Mouse (Mus musculus) forebrain, embryonic 15.5 days (tissue): Measurements from ENCODE around the gene Haus3. TPM values are rescaled to one million over a fixed set of nuclear protein-coding genes. Genes with fewer than 3 reads are reported as not detected.

Experiments
- ATAC-seq: fragments of 200-750 bp; cut with Nextera tagmentation; replicated peaks from 2 replicates; pipeline ENCODE4 v1.8.0; 2017; ENCODE audit warnings: mild to moderate bottlenecking, moderate TSS enrichment, moderate library complexity
- H3K27ac ChIP-seq: fragments of 300-500 bp; sonication (generic); replicated peaks from 2 replicates; pipeline ENCODE4 v1.5.1; 2015; ENCODE audit warnings: mild to moderate bottlenecking, inconsistent platforms
- H3K27me3 ChIP-seq: fragments of 300-500 bp; sonication (generic); 2 replicates; pipeline ENCODE4 v1.6.1; 2015; ENCODE audit warnings: inconsistent platforms
- H3K36me3 ChIP-seq: fragments of 300-500 bp; sonication (generic); 2 replicates; pipeline ENCODE4 v1.6.1; 2015; ENCODE audit warnings: mild to moderate bottlenecking, inconsistent platforms
- H3K4me1 ChIP-seq: fragments of 300-500 bp; sonication (generic); 2 replicates; pipeline ENCODE4 v1.6.1; 2015; ENCODE audit warnings: inconsistent platforms
- H3K4me2 ChIP-seq: fragments of 300-500 bp; sonication (generic); replicated peaks from 2 replicates; pipeline ENCODE4 v1.6.1; 2015; ENCODE audit warnings: mild to moderate bottlenecking, inconsistent platforms
- H3K4me3 ChIP-seq: fragments of 300-500 bp; sonication (generic); 2 replicates; pipeline ENCODE4 v1.5.1; 2015; ENCODE audit warnings: mild to moderate bottlenecking, inconsistent platforms
- H3K9ac ChIP-seq: fragments of 300-500 bp; sonication (generic); replicated peaks from 2 replicates; pipeline ENCODE4 v1.6.1; 2015; ENCODE audit warnings: mild to moderate bottlenecking, inconsistent platforms
- H3K9me3 ChIP-seq: fragments of 300-500 bp; sonication (generic); 2 replicates; pipeline ENCODE4 v1.6.1; 2016; ENCODE audit warnings: inconsistent platforms
- WGBS: fragments of 180-500 bp; shearing (Covaris S2); methylation state at CpG from one replicate; pipeline ENCODE4 v1.1.7; 2015; ENCODE audit warnings: mixed read lengths; 5-methylcytosine and 5-hydroxymethylcytosine counted together
- polyA plus RNA-seq: library from polyadenylated mRNA; unstranded; fragments of >200 nt; fragmentation: Nextera tagmentation; extraction: Ambion mirVana; gene quantifications from 2 replicates; pipeline ENCODE4 v1.2.1, GENCODE M21; 2015

Gene Haus3
- polyA plus RNA-seq, 1 experiment from 2014 or later: 20.9 TPM

DNA sequence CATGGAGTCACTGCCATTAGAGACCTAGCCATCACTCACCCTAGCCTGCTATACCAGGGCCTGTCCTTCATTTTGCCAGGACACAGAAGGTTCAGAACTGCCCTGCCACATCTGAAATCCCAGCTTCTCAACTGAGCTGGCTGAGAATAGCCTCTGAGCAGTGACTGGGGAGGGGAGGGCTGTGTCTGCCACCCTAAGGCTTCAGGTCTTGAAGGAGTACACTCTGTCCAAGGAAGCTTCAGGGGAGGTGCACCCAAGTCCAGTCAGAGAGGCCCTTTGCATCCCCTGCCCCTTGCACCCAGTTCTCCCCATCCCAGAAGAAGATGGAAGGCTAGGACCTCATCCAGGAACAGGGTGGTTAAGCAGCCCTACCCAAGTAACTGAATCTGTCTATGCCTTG lies 16.5 kb upstream of the Haus3 start:
- H3K27ac ChIP-seq: no peak overlapping the region
- no peak for ATAC-seq
- H3K4me1 ChIP-seq: peaks cover 46% of the 10 kb centered on the region
- peak overlapping the region; percentile 95 for H3K4me3 ChIP-seq
- H3K9me3 ChIP-seq: no peaks in the 10 kb centered on the region
- H3K4me2 ChIP-seq: peak overlapping the region; percentile 94
- H3K36me3 ChIP-seq: peaks cover 7% of the 10 kb centered on the region; the same call in 1 of the 2 replicates
- peaks cover 5% of the 10 kb centered on the region; the same call in 1 of the 2 replicates for H3K27me3 ChIP-seq
- H3K9ac ChIP-seq: peak overlapping the region; percentile 77

DNA sequence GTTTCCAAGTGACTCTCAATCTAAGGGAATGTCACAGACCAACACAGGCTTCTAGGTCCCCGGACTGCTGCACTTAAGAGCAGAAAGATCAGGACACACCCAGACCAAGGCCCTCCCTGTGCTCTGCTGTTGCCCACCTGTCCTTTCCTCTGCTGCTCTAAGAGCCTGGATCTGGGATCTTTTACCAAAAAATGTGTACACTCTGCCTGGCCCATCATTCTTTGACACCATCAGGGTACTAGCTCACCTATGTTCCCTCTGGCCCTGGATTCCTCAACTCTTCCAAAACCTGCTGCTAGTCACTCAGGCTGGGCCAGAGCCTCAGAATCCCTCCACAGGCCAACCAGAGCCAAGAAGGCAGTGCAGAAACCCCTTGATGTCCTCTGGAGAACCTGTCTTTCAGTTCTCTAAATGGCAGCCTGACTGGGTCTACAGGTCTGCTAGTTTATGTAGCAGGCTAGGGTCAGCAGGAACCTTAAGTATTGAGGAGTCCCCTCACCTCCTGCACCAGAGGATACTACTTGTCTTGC lies 15.8 kb upstream of the Haus3 start:
- no peaks in the 10 kb centered on the region for H3K9me3 ChIP-seq
- H3K27ac ChIP-seq: no peak overlapping the region
- ATAC-seq: no peak
- 100% methylated on average over 1 of the region's 1 CpGs for WGBS
- H3K4me1 ChIP-seq: peaks cover 46% of the 10 kb centered on the region
- no peak overlapping the region for H3K4me3 ChIP-seq
- H3K27me3 ChIP-seq: peaks cover 5% of the 10 kb centered on the region; the same call in 1 of the 2 replicates
- H3K36me3 ChIP-seq: peaks cover 10% of the 10 kb centered on the region; the same call in 1 of the 2 replicates
- H3K4me2 ChIP-seq: peak overlapping the region; percentile 94
- no peak overlapping the region for H3K9ac ChIP-seq

DNA sequence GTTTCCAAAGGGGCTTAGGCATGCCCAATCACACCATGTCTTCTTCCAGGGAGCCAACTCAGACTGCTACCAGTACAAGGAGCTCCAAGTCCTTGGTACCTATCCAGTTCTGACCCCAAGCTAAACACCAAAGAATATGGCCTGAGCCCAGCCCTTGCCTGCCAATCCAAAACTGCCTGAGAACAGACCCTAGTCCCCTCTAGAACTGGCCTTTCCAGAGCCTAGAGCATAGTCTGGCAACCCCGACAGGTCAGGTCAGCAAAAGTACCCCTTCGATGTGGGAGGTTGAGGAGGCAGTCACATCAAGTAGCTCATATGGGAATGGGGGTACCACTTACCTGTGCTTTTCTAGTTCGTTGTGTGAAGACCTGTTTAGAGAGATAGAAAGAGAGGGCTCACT lies 14.6 kb upstream of the Haus3 start:
- H3K27me3 ChIP-seq: no peaks in the 10 kb centered on the region
- no peak overlapping the region for H3K4me2 ChIP-seq
- H3K4me3 ChIP-seq: no peak overlapping the region
- peaks cover 46% of the 10 kb centered on the region for H3K4me1 ChIP-seq
- ATAC-seq: no peak
- 86% methylated on average over 3 of the region's 3 CpGs for WGBS
- no peak overlapping the region for H3K9ac ChIP-seq
- H3K36me3 ChIP-seq: peaks cover 11% of the 10 kb centered on the region; the same call in 1 of the 2 replicates
- H3K9me3 ChIP-seq: no peaks in the 10 kb centered on the region
- H3K27ac ChIP-seq: no peak overlapping the region

DNA sequence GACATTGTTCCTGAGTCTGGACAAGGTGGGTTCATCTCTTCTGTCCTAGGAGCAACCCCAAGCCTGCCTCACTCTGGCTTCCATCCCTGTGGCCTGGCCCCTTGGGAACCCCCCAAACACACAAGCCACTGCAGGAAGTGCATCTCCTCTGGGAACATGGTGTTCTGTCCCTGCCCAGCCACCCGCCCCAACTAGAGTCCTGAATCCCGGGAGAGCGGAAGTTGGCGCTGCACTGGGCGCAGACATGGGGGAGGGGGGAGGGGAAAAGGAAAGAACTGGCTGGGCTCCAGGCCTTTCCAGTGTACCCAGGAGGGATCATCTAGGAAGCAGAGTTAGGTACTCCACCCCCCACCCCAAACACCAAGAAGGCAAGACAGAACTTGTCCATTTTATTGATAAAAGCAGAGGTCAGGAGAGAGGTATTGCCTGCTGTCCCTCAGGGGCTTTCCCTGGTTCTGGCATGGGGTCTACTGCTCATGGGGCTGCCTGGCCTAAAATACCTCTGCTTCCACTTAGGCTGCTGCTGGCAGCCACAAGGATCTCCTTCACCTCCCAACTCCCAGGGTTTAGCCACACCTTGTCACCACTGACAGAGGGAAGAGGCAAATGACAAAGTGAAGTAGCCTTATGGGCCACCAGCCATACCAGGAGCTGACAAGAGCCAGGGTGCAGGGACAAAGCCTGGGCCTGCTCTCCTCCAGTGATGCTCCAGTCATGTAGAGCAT lies 14.0 kb upstream of the Haus3 start:
- Histone ChIP-seq H3K36me3 (peaks cover 15% of the 10 kb centered on the region; the same call in 1 of the 2 replicates), H3K4me2 (no peak overlapping the region), H3K4me3 (no peak overlapping the region), H3K27ac (no peak overlapping the region), H3K4me1 (peaks cover 42% of the 10 kb centered on the region), H3K9me3 (no peaks in the 10 kb centered on the region), H3K9ac (no peak overlapping the region), H3K27me3 (no peaks in the 10 kb centered on the region)
- ATAC-seq: no peak
- 72% methylated on average over 5 of the region's 5 CpGs for WGBS

DNA sequence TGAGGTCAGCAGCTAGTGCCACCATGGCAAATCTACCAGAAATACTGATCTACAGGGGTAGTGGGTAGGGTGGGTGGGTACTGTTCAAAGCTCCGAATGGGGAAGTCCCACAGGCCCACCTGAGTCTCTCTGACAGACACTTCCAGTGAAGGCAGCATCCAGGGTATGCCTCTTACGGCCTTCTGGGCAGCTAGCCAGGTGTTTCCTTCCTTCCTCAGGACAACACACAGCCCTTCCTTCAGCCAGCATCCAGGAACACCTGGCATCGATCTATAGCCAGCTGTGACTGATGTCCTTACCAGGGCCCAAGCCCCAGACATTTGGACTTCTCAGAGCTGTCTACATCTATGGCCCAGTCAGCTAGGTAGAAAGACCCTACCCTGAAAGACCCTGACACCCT lies 13.2 kb upstream of the Haus3 start:
- no peaks in the 10 kb centered on the region for H3K9me3 ChIP-seq
- no peak overlapping the region for H3K4me3 ChIP-seq
- no peak overlapping the region for H3K9ac ChIP-seq
- WGBS: 65% methylated on average over 3 of the region's 3 CpGs
- no peak overlapping the region for H3K27ac ChIP-seq
- H3K27me3 ChIP-seq: no peaks in the 10 kb centered on the region
- no peak overlapping the region for H3K4me2 ChIP-seq
- peaks cover 23% of the 10 kb centered on the region for H3K36me3 ChIP-seq
- H3K4me1 ChIP-seq: peaks cover 37% of the 10 kb centered on the region
- ATAC-seq: no peak

DNA sequence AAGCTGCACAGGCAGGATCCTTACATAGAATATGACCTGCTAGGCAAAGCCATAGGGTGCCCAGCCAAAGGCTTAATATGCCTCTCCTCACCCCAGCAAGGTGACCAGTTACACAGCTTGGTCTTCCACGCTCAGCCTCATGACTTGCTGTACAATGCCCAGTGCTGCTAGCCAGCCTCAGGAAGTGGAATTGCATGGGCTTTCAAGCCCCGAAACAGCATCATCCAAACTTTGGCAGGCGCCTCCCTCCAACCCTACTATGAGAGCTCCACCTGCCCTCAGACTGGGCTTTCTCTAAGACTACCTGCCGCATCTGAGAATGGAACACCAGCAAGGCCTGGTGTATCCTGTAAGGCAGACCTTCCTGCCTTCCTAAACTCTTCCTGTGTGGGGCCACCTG lies 8.5 kb upstream of the Haus3 start:
- Histone ChIP-seq H3K4me3 (no peak overlapping the region), H3K36me3 (peaks cover 63% of the 10 kb centered on the region), H3K4me1 (no peaks in the 10 kb centered on the region), H3K27me3 (no peaks in the 10 kb centered on the region), H3K27ac (no peak overlapping the region), H3K9me3 (no peaks in the 10 kb centered on the region), H3K4me2 (no peak overlapping the region), H3K9ac (no peak overlapping the region)
- WGBS: 89% methylated on average over 4 of the region's 4 CpGs
- ATAC-seq: no peak

DNA sequence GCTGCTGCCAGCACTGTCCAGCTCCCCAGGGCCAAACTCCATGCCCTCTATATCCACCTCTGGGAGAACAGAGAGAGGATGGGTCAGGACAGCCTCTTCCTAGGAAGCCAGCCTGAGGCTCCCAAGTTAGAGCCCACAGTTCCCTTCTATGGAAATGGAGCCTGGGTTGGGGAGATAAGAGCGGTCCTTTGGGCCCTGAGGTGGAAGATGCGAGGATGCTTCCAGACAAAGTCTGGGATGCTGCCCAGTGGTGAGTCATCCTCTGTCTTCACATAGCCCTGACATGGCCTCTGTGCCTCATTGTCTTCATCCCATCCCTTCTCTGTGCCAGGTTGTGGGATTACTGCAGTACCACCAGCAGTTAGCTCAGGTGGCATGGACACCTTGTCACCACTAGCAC lies 7.8 kb upstream of the Haus3 start:
- Histone ChIP-seq H3K4me1 (no peaks in the 10 kb centered on the region), H3K27me3 (no peaks in the 10 kb centered on the region), H3K9ac (no peak overlapping the region), H3K4me2 (no peak overlapping the region), H3K4me3 (no peak overlapping the region), H3K9me3 (no peaks in the 10 kb centered on the region), H3K27ac (no peak overlapping the region), H3K36me3 (peaks cover 65% of the 10 kb centered on the region)
- WGBS: 94% methylated on average over 2 of the region's 2 CpGs
- ATAC-seq: no peak

DNA sequence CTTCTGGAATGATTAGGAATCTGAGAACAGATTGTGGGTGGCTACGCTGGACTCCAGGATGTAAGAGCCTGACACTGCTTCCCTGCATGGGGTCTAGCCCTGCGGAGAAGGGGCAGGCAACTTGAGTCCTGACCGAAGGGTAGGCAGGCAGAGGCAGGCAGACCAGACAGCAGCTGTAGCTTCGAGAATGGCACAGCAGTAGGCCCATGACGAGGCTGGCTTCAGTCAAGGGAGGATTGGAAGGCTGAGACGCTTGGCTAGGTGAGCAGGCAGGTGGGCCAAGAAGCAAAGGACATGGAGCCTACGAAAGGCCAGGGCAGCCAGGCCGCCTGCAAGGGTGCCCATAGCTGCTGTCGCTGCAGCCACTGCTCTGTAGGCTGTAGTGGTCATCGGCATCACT lies 7.4 kb upstream of the Haus3 start:
- Histone ChIP-seq H3K4me2 (no peak overlapping the region), H3K9me3 (no peaks in the 10 kb centered on the region), H3K4me3 (no peak overlapping the region), H3K4me1 (no peaks in the 10 kb centered on the region), H3K9ac (no peak overlapping the region), H3K36me3 (peaks cover 65% of the 10 kb centered on the region), H3K27ac (no peak overlapping the region), H3K27me3 (no peaks in the 10 kb centered on the region)
- 65% methylated on average over 10 of the region's 10 CpGs for WGBS
- ATAC-seq: no peak

DNA sequence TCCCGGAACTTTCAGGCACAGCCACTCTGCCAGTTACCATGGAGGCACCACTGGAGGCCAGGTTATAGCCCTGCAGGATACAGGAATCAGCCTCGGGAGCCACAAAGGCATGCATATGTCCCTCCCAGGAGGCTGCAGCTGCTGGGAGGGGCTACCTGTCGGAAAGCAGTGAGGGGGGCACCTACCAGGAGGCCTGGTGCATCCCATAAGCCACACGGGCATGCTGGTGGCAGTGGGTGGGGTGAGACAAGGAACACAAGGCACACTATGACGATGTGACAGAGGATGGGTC lies 6.0 kb upstream of the Haus3 start:
- Histone ChIP-seq H3K4me3 (no peak overlapping the region), H3K36me3 (peaks cover 56% of the 10 kb centered on the region), H3K27me3 (no peaks in the 10 kb centered on the region), H3K4me2 (no peak overlapping the region), H3K9me3 (no peaks in the 10 kb centered on the region), H3K4me1 (no peaks in the 10 kb centered on the region), H3K9ac (no peak overlapping the region), H3K27ac (no peak overlapping the region)
- 20% methylated on average over 5 of the region's 5 CpGs for WGBS
- no peak for ATAC-seq

DNA sequence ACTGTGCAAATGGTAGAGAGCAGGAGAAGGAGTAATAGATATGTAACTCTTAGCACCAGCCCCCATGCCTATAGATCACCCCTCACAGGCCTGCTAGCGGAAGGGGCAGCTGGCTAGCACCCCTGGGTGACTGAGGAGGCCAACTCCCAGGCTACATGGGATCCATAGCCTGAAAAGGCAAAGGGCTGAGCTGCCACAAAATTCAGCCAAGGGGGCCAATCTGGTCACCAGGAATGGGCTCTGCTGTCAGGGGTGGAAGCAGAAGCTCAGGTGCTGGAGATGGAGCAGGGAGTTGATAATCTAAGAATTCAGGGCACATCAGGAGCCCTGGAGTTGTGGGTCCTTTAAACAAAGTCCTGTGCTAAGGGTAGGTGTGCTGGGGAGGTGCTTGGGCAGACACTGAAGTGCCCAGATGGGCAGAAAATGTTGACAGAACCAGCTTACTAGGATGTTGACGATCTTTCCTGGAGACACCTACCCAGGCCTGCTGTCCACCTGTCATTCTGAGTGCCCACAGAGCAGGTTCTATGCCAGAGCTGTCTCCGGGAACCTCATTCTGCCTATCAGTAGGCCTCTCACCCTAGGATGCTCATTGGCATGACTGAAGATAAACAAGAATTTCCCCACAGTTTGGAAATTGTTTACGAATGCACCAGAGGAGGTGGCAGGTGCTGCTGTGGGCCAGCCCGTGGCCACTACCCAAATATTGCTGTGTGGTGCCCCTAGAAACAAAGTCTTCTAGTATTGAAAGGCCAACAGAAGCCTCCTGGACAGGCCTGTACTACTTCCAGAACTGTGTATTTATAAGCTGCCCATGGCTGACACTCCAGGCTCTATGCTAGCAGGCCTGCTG lies 5.4 kb upstream of the Haus3 start:
- H3K9me3 ChIP-seq: no peaks in the 10 kb centered on the region
- H3K4me2 ChIP-seq: no peak overlapping the region
- 75% methylated on average over 5 of the region's 5 CpGs for WGBS
- ATAC-seq: no peak
- H3K9ac ChIP-seq: no peak overlapping the region
- no peaks in the 10 kb centered on the region for H3K27me3 ChIP-seq
- H3K4me1 ChIP-seq: peaks cover 3% of the 10 kb centered on the region
- H3K4me3 ChIP-seq: no peak overlapping the region
- peaks cover 56% of the 10 kb centered on the region for H3K36me3 ChIP-seq
- no peak overlapping the region for H3K27ac ChIP-seq

DNA sequence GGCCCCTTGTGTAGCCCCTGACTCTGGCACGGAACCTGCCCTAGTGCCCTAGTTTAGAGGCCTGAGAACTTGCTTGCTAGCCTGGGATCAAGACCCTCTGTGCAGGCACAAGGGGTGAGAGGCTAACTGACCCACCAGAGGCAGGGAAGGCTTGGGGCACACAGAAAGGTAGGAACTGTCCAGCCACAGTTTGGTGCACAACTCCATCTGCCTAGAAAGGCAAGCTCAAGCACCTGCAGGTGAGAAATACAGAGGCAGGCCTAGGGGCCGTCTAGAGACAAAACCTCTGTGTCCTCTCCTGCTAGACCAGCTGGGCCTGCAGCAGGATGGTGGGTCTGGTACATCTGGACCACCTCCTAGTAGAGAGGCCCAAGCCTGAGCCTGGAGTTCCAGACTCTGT lies 4.7 kb upstream of the Haus3 start:
- H3K27me3 ChIP-seq: no peaks in the 10 kb centered on the region
- peaks cover 5% of the 10 kb centered on the region for H3K4me1 ChIP-seq
- no peak for ATAC-seq
- H3K9me3 ChIP-seq: no peaks in the 10 kb centered on the region
- H3K9ac ChIP-seq: no peak overlapping the region
- no peak overlapping the region for H3K27ac ChIP-seq
- H3K4me3 ChIP-seq: no peak overlapping the region
- H3K36me3 ChIP-seq: peaks cover 55% of the 10 kb centered on the region
- 86% methylated on average over 2 of the region's 2 CpGs for WGBS
- H3K4me2 ChIP-seq: no peak overlapping the region

DNA sequence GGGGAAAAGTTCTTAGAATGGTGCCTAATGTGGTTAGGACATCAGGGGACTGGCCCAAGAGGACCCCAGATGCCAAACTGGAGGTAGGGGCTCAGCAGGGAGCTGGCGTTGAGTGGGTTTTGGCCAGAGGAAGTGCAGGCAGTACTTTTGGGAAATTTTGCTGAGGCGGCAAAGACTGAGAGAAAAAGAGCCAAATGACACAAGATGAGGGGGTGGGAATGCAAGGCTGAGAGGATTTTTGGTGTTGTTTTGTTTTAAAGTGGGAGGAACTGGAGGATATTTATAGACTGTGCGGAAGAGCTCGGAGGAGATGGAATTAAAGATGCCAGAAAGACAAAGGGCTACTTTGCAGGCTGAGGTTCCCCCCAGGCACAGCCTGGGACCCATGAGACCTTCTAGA lies 1.4 kb upstream of the Haus3 start:
- no peak for ATAC-seq
- Histone ChIP-seq H3K27me3 (no peaks in the 10 kb centered on the region), H3K4me1 (peaks cover 24% of the 10 kb centered on the region), H3K27ac (no peak overlapping the region), H3K9ac (no peak overlapping the region), H3K36me3 (peaks cover 27% of the 10 kb centered on the region), H3K4me3 (no peak overlapping the region), H3K4me2 (no peak overlapping the region), H3K9me3 (no peaks in the 10 kb centered on the region)
- 86% methylated on average over 4 of the region's 4 CpGs for WGBS
